Mouse (Mus musculus) urinary bladder, postnatal 36 days (tissue): ENCODE results near the gene Ppp1r14c.
"Not testable (repeated sequence)": the region's sequence is repeated elsewhere in the genome, so short reads cannot be mapped to it uniquely, and the experiment has no call there.

Experiments used
- DNase-seq, 2 experiments: peaks; one replicate each; pipeline ENCODE4 v3.0.0; 2022; ENCODE audit warnings: low spot score in 2 of 2, mixed read lengths in 1 of 2

Ppp1r14c gene

DNA sequence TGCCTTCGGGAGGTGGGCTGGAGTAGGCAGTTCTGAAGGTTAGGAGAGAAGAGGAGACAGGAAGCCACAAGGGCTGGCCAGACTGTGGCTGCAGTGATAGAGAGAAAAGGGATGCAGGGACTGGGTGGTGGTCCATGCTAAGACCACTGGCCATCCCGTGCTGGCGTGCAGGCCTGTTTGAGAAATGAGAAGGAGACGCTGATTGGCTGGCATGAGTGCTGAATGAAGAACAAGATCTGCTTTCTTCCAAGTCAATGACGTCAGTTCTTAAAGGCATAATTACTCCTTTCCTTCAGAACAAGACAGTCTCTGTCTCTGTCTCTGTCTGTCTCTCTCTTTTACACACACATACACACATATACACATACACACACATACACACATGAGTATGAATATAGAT, 36.4 kb downstream of the Ppp1r14c start:
- no peak for DNase-seq

DNA sequence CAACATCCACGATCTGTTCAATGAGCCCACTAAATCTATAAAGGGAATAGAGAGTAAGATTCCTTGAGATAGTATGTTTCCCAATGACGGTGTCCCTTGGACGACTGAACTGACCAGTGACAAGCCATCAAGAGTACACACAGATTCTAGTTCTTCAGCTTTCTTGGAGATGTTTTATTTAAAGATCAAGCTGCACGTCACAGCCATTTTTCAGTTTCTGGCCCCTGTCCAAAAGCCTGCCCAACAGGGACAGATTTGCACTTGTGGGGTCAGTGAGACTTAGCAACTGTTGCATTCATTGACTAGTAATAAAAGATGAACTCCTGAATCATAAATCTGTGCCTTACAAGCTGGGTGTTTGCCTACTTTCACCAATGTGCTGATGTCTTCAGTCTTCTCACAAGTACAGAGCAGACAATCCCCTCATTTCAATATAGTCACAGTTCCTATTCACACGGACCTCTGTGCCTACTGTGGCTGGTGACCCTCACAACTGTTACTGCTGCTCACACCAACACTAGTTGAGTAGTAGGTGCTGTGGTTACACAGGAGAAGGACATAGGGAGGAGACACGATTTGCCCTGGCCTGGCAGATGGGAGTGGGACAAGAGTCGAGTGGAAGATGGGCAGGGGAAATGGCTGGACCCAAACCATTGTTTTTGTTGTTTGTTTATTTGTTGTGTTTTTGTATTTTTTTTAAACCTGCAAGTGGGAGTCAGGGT, 37.7 kb downstream of the Ppp1r14c start:
- DNase-seq = no peak

DNA sequence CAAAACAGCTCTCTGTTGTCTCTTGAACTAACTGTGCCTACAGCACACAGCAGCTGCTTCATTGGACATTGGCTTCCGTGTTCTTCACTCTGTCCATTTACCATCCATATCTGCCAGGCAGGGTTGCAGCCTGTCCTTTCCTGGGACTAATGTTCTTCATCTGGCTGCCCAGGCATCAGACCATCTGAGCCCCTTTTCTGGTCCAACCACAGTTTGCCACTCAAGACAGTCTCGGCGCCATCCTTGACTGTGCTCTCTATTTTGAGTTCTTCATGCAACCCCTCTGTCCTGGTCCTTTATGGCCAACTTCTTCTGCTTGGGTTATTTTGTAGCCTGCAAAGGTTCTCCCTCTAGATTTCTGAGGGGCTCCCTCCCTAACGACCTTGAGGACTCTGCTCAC, 38.5 kb downstream of the Ppp1r14c start:
- DNase-seq = no peak

DNA sequence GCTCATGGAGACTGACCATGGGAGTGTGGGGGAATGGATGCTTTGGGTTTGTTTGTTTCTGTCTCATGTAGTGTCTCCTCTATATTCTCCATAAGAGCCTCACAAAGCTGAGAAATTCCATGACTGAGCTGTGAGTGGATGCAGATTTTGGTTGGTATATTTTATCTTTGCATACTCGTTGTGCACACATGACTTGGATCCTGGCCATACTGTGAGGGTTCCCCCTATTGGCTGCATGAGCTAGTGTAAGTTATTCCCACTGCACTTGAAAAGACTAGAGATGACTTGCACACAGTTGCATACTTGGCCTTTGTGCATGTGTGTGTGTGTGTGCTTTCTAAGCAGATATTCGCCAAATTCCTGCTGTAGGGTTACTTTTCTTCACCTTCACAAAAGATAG, 40.4 kb downstream of the Ppp1r14c start:
- no peak for DNase-seq

DNA sequence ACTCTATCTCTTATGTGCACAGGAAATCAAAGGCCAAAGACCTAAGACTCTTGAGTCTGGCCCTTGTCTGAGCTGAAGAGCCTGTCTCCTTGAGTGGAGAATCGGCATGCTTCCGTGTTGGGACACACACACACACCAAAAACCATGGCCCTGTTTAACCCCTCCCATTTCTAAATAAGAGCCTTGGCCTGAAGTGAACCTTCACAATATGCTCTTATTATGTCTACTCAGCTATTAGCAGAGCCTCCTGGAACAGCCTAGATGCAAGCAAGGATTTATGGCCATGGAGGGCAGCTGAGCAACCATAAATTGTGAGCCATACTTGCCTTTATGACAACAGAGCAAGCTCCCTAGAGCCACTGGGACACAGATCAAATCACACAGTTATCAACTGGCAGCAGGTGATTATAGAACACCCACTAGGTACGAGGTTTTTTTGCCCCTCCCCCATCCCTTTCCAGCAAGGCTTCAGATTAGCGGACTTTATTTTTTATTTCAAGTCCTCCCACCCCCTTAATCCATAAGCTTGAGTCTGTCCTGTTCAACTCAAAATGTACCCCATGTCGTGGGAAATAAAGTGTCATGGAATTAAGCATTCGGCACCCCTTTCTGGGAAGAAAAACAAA, 42.3 kb downstream of the Ppp1r14c start:
- no peak for DNase-seq

DNA sequence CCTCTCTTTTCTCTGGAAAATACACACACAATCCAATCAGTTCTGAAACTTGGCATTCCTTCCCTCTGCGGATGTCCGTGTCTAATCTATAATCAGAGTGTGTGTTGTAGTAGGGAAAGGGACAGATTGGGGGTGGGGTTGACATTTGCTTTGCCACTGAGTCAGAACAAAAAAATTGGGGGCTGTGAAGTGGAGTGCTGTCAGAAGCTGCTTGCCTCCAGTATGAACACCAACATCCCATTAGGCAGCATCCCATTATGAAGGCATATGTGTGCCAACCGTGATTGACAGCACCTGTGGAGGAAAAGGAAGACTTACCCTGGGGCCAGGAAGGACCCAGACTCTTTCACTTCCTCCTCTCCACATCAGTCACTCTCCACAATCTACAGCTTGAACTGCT, 42.8 kb downstream of the Ppp1r14c start:
- DNase-seq = no peak

DNA sequence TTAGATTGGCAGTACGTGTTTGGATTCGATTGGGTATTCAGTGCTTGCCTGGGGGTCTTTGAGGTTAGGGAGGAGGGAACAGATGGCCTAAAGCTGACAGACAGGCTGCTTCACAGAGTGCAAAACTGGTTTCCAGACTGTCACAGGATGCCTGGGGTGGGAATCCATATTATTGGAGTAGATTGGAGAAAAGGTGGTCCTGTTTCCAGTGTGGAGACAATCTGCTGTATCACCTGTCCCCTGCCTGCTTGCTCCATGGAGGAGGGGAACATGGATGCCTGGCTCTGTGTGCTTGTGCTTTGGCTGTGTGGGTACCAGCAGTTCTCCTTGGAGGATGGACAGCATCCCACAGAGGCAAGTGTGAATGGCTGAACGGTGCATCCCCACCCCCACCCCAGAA, 45.4 kb downstream of the Ppp1r14c start:
- no peak for DNase-seq

DNA sequence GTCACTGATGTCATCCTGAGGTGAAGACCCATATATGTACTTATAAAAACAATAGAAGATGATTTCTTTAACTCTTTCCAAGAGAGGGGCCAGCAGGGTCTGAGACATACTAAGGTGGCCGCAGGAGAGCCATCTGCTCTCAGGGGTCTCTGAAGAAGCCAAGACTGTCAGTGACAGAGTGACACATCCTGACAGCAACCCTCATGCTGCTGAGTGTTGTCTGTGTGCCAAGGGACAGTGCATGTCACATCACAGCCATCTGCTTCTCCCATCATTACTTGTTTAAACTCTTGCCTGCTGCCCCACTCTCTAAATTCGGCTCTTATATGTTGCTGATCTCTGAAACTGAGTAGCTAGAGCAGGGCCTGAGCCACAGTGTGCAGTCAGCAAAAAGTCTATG, 45.8 kb downstream of the Ppp1r14c start:
- DNase-seq = no peak

DNA sequence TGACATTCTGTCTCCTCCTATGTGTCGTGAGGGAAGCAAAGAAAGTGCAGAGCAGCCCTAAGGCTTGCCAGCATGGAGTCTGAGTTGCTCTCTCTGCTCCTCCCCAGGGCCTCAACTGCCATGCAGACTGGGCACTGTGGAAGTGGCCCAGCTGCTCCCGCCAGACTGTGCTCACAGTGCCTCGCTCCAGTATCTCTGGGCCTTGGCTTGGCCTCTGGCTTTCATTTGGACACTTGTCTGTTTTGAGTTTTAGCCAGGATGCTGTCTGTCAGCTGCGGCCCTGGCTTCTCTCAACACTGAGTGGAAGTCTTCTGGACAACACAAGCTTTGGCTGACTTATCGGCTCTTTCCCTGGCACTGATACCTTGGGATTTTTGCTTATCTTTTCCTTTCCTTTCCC, 49.0 kb downstream of the Ppp1r14c start:
- DNase-seq = no peak

DNA sequence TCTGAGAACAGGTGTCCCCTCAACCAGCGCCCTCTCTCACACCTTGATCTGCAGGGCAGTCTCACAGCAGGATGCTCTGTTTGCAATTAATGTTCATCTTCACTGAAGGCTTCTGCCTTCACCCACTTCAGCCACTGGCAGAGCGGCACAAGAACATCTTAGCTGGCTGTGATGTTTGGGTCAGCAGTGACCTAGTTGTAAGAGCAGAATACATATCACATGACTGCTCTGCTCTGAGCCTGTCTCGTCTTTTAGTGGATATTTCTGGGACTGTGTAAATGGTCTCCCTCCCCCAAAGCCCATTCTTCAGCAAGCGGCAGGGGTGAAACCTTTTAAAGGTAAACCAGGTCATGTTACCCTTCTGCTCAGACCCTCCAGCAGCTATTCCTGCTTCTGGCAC, 50.7 kb downstream of the Ppp1r14c start:
- DNase-seq = no peak

DNA sequence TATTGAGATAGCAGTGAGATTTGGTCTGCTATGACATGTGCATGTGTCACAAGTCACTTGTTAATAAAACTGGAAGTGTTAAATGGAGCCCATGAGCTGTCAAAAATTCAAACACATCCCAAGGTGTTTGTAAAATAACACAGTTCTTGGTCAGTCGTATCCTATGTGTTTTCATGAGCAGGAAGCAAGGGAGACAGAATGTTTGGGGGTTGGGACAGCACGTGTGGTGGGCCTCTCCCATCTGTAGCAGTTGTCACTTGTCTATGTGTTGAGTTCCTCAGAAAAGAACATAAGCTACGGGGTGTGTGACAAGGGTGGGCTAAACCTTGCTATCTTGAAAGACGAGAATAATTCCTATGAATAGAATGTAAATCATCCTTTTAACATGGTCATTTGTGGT, 51.6 kb downstream of the Ppp1r14c start:
- DNase-seq = no peak

DNA sequence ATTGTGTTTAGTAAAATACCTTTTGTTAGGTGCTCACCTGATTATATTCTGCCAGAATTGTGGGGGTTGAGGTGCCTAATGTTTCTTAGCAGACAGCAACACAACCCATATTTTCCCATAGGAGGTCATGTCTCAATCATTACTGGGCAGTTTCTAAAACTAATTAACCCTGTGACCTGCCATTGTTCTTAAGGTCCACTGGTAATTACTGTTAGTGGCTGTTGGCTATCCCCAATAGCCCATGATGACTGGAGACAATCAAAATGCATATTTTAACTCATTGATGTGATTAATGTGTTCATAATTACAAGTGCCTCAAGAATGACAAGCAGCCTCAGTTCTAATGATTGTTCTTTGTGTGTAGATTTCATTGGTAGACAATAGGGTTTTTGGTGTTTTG, 58.2 kb downstream of the Ppp1r14c start:
- no peak for DNase-seq

DNA sequence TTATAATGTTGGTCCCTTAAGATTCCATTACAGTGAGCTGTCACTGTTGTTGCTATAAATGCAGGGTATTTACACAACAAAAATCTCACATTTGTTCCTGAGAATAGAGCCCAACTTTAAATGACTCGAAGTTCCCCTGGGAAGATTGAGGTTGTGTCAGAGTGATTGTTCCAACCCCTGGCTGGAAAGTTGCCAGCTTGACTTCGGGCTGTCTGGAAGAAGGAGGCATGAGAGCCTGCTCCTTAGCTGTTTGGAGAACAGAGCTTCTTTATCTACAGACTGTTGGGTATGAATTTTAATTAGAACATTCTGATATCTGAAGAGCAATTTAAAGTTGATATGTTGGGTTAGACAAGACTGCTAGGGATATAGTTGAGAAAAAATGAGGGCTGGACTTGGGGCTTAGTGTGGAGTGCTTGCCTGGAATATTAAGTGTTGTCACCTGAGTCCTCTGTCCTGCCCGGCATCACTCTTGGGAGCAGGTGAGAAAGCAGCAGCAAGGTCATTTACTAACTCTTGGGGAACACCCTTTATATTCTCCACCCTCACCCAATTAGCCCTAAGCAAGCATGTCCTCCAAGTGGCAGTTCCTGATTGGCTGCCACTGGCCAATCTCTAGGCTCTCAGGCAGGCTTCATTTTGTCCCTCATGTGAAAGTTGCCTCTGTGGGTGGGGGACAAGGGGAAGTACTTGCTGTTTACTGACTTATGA, 62.0 kb downstream of the Ppp1r14c start:
- DNase-seq = peak in 1 of 2 experiments; percentile 15

DNA sequence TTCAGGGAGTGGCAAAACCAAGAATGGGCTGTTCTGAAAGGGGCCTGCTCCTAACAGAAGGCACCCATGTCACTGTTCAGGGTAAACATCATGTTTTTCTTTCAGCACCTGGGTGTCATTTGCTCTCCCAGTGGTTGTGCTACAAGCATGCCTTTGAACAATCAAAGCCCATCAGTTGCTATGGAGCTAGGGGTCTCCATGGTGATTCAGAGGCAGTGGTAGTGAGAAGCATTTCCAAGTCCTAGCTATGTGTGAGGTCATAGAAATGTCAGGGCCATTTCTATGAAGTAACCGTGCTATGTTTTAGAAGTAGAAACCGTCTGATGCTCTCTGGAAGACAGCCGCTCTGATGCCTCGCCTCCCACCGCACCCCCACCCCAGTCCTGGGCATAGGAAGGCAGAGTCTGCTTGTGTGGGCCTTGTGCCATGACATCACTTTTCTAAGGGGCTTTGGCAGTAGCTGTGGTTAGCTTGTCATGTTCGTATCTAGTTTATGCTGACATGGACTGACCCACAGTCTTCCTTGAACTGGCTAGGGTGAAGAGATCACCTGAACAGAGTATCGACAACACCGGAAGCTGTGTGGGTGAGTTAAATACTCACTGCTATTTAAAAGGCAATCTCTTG, 69.1 kb downstream of the Ppp1r14c start:
- no peak for DNase-seq

DNA sequence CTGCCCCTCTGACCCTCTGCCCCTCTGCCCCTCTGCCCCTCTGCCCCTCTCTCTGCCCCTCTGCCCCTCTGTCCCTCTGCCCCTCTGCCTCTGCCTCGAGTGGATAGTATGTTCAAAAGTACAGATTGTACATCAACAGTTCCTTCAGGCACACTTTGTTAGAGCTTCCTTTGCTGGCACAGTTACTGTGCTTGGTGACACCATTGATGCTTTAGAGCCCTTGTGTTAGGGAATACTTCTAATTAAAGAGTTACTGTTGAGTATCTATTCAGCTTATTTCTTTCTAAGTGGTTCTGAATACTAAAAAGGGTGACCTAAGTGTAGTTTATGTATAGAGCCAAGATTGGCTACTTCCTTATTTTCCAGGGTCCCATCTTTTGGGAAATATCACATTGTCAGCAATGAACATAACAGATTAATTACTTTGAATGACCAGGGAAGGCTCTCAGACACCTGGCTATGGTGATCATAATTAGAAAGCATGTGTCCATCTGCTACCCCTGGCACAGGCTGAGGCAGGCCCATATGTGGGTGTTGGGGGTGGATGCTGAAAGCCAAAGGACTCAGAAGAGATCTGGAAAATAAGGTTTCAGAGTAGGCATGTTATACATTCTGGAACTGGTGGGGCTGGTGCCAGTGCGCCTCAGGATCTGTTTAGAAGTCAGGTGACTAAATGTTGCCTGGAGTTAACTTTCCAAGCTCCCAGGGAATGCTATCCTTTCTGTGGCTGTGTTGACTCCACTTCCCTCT, 75.0 kb downstream of the Ppp1r14c start:
- no peak for DNase-seq

DNA sequence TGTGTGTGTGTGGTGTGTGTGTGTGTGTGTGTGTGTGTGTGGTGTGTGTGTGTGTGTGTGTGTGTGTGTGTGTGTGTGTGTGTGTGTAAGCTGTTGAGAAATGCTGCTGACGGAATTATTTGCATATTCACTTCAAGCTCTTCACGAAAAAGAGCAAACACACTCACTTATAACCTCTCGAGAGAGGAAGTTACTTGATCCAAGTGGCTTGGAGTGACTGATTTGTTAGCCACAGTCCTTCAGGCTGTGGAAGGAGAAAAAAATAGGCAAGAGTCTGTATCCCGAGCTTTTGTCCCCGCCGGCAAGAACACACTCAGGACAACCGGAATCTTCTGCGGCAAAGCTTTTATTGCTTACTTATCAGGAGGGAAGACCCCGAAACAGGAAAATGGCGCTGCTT, 80.9 kb downstream of the Ppp1r14c start:
- not testable (repeated sequence) for DNase-seq

DNA sequence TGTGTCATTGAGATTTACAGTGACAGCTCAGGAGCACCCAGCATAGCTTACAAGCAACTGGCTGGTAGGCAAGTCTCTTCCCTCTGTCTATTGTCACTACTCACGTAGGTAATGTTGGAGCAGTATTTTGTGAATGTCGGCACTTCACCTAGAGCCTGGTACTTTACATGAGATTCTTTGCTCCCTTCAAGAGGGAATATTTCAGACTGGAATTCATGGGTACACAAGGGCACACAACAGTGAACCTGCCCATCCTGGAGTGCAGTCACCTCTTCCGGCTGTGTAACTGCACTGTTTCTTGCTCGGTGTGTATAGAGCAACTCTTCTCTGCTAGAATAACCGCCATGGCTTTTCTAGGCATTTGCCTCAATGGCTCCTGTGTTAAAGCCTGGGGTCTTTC, 82.8 kb downstream of the Ppp1r14c start:
- DNase-seq = no peak

DNA sequence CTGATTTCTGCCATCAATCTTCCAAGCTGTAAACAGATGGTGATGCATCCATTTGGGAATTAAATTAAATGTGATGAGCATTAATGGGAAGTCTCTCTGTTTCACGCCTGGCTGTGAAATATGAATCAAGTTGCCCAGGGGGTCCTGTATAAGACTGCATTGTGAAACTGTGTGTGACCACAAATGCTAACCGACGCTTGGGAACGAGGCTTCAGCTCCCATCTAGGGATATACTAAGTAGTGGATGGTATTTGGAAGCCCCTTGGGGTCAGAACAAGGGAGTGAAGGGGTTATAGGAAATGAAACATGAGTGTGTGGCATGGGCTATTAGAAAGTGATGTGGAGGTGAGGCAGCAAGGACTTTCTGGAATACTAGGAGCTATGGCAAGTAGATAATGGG, 86.1 kb downstream of the Ppp1r14c start:
- no peak for DNase-seq

DNA sequence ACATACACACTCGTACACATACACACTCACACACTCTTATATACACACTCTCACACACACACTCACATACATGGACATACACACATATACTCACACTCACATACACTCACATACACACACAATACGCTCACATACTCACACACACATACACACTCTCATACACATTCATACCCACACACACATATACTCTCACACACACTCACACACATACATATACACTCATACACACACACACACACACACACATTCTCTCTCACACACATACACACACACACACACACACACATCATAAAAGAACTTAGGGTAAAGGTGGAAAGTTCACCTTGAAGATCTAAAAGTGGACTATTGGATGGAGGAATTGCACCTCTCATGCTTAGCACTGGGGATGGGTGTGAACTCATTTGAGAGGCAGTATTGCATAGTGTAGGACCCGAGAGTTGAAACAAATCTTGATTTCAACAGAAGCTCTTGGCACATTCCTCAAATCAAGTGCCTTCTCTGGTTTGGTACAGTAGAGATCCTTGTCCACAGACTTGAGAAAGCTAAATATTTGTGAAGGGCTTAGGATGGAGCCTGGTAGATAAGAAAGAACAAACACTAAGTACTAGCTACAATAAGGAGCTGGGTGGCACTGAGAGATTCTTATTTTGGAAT, 87.1 kb downstream of the Ppp1r14c start:
- DNase-seq = no peak

DNA sequence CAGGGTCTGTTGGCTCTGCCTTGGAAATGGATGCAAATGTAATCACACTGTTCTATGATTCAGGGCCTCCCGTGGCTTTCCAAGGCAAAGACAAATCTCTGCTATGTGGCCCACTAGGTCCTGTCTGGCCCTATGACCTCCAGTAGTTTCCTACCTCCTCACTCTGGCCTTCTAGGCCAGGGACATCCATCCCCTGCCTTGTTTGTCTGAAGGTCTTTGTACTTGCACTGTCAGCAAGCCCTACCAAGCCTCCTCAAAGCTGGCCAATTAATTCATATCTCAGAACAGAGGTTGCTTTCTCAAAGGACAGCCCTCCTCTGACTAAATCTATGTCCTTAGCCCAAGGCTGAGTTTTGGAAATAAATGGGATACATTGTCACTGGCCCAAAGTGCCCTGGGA, 92.8 kb downstream of the Ppp1r14c start:
- no peak for DNase-seq

DNA sequence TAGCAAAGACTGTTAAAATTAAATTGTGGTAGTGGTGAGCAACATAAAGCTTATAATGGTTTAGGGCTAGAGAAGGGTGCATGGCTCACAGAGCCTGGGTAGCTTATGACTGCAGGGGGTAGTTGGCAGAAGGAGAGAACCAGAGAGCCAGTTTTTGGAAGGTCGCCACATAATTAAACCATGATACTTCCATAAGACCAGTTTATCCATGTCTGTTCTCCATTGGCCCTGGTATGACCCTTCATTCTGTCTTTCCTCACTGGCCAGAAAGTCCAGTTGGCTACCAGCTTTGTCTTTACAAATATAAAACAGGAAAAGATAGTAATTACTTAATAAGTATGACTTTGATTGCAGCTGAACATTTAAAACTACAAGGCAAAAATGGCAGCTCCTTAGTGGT, 95.0 kb downstream of the Ppp1r14c start:
- no peak for DNase-seq
